Comparison of ENCODE assay signal across 7 mouse cellular contexts in genomic region chr17:35194844-35195630, GRCm38 (mm10). TPM values are rescaled to one million over a fixed set of nuclear protein-coding genes. Genes with fewer than 3 reads are reported as not detected.
DNase-seq lines count a peak whose midpoint lies in the region; ATAC-seq and TF ChIP-seq lines count a peak whose summit lies in the region.

No protein-coding gene starts in this region.

- no peak for TF ChIP-seq EP300 in liver, embryonic 14.5 days (IDR thresholded peaks at IDR 0.05; ENCODE audit: low read depth)

- 0 out of 2 replicates have a peak, but pooled peaks have one; percentile 16 for ATAC-seq in forebrain, embryonic 15.5 days (replicated peaks)
- ATAC-seq in liver, embryonic 14.5 days (ENCODE audit: insufficient read depth) = no peak; the same call in 1 of the 2 replicates

- WGBS in spleen, adult 2 months = 18% methylated on average over 19 of the region's 19 CpGs
- 51% methylated on average over 19 of the region's 19 CpGs for WGBS in forebrain, embryonic 15.5 days
- WGBS in liver, embryonic 14.5 days (ENCODE audit: insufficient replicate concordance) = 34% methylated on average over 19 of the region's 19 CpGs

- peak overlapping the region; percentile 100 for H3K27ac ChIP-seq in spleen, adult 2 months (ENCODE audit: insufficient read depth, low read length)
- no peak overlapping the region for H3K27ac ChIP-seq in forebrain, embryonic 15.5 days (replicated peaks)
- H3K27ac ChIP-seq in liver, embryonic 14.5 days = no peak overlapping the region

- no peak for TF ChIP-seq CTCF in spleen, adult 2 months (IDR thresholded peaks at IDR 0.05; ENCODE audit: extremely low read depth, insufficient read depth, insufficient read length, insufficient replicate concordance)
- no peak for TF ChIP-seq CTCF in liver, embryonic 14.5 days (IDR thresholded peaks at IDR 0.05; ENCODE audit: low read depth)

- H3K4me3 ChIP-seq in spleen, adult 2 months (ENCODE audit: extremely low read depth, insufficient read depth, insufficient read length) = peak overlapping the region; percentile 92
- peak overlapping the region; percentile 39 for H3K4me3 ChIP-seq in forebrain, embryonic 15.5 days
- peak overlapping the region; percentile 43 to 44 for H3K4me3 ChIP-seq in liver, embryonic 14.5 days (ENCODE audit: insufficient read depth in 1 of 2, low read depth in 2 of 2, low read length in 2 of 2)

- H3K9ac ChIP-seq in forebrain, embryonic 15.5 days (replicated peaks) = 0 out of 2 replicates have a peak overlapping the region, but pooled peaks have one; percentile 32
- H3K9ac ChIP-seq in liver, embryonic 14.5 days (replicated peaks) = no peak overlapping the region

- peaks cover 15% of the 10 kb centered on the region for H3K36me3 ChIP-seq in spleen, adult 2 months (ENCODE audit: control insufficient read depth, insufficient read depth, low read length)
- H3K36me3 ChIP-seq in forebrain, embryonic 15.5 days = no peaks in the 10 kb centered on the region
- H3K36me3 ChIP-seq in liver, embryonic 14.5 days (replicated peaks; ENCODE audit: control insufficient read depth, insufficient read depth, low read depth) = no peaks in the 10 kb centered on the region

- peaks cover 29% of the 10 kb centered on the region; the same call in 1 of the 2 replicates for H3K4me1 ChIP-seq in spleen, adult 2 months (ENCODE audit: control insufficient read depth, insufficient read depth, insufficient read length)
- peaks cover 11% of the 10 kb centered on the region for H3K4me1 ChIP-seq in forebrain, embryonic 15.5 days
- peaks cover 0 to 10% of the 10 kb centered on the region in 2 experiments; a peak in 2 of 4 replicates for H3K4me1 ChIP-seq in liver, embryonic 14.5 days (replicated peaks; ENCODE audit: control insufficient read depth in 2 of 2, insufficient read depth in 2 of 2, low read length in 1 of 2)

- TF ChIP-seq POLR2A in spleen, adult 2 months (IDR thresholded peaks at IDR 0.05; ENCODE audit: low read depth, low read length) = 0 out of 2 replicates have a peak, but pooled peaks have one; percentile 5

- H3K9me3 ChIP-seq in forebrain, embryonic 15.5 days = no peaks in the 10 kb centered on the region
- H3K9me3 ChIP-seq in liver, embryonic 14.5 days (ENCODE audit: control insufficient read depth, low read length) = no peaks in the 10 kb centered on the region

- peak overlapping the region; percentile 66 for H3K4me2 ChIP-seq in forebrain, embryonic 15.5 days (replicated peaks)
- H3K4me2 ChIP-seq in liver, embryonic 14.5 days (ENCODE audit: low read depth) = peak overlapping the region; percentile 65

- DNase-seq in spleen, adult 2 months (ENCODE audit: low read depth in 1 of 2, low spot score in 2 of 2) = no peak
- DNase-seq in spleen, postnatal 14 days (ENCODE audit: low spot score in 2 of 2) = no peak
- DNase-seq in liver, embryonic 14.5 days (ENCODE audit: low read depth in 3 of 3, low spot score in 3 of 3) = no peak
- DNase-seq in thymus, postnatal 14 days = peak; percentile 49
- DNase-seq in ovary, postnatal 36 days (ENCODE audit: low spot score) = no peak
- DNase-seq in ovary, postnatal 14 days (ENCODE audit: low spot score) = no peak

- H3K27me3 ChIP-seq in spleen, adult 2 months (ENCODE audit: control insufficient read depth, insufficient read depth, low read length) = no peaks in the 10 kb centered on the region
- peaks cover 25% of the 10 kb centered on the region for H3K27me3 ChIP-seq in forebrain, embryonic 15.5 days
- peaks cover 14% of the 10 kb centered on the region for H3K27me3 ChIP-seq in liver, embryonic 14.5 days (ENCODE audit: control insufficient read depth, insufficient read depth, low read length)

RNA-seq across cellular contexts. Expression of gene Ltb, which starts 0.8 kb away (rescaled TPM):
- polyA plus RNA-seq in spleen, adult 2 months (2012; rRNA removed) = 531 and 756 TPM in 2 replicates
- polyA plus RNA-seq in forebrain, embryonic 15.5 days (2015; fragmentation: Nextera tagmentation; extraction: Ambion mirVana) = 0.25 and 0.70 TPM in 2 replicates
- 0.47 and 0.70 TPM in 2 replicates for polyA plus RNA-seq in liver, embryonic 14.5 days (2012; rRNA removed)
- 0.28 and 0.64 TPM in 2 replicates for polyA plus RNA-seq in liver, embryonic 14.5 days (2014; fragmentation: Nextera tagmentation; extraction: Ambion mirVana)

RNA-seq across cellular contexts. Expression of gene Tnf, which starts 6.8 kb away (rescaled TPM):
- 7.5 and 13.2 TPM in 2 replicates for polyA plus RNA-seq in spleen, adult 2 months (2012; rRNA removed)
- polyA plus RNA-seq in forebrain, embryonic 15.5 days (2015; fragmentation: Nextera tagmentation; extraction: Ambion mirVana) = not detected in 2 replicates
- polyA plus RNA-seq in liver, embryonic 14.5 days (2012; rRNA removed) = 0.42 and 0.73 TPM in 2 replicates
- 0.15 and 0.43 TPM in 2 replicates for polyA plus RNA-seq in liver, embryonic 14.5 days (2014; fragmentation: Nextera tagmentation; extraction: Ambion mirVana)

RNA-seq across cellular contexts. Expression of gene Lst1, which starts 6.8 kb away (rescaled TPM):
- 109 and 112 TPM in 2 replicates for polyA plus RNA-seq in spleen, adult 2 months (2012; rRNA removed)
- polyA plus RNA-seq in forebrain, embryonic 15.5 days (2015; fragmentation: Nextera tagmentation; extraction: Ambion mirVana) = 6.2 and 6.8 TPM in 2 replicates
- 25.6 and 37.4 TPM in 2 replicates for polyA plus RNA-seq in liver, embryonic 14.5 days (2012; rRNA removed)
- 32.8 and 37.7 TPM in 2 replicates for polyA plus RNA-seq in liver, embryonic 14.5 days (2014; fragmentation: Nextera tagmentation; extraction: Ambion mirVana)

RNA-seq across cellular contexts. Expression of gene Lta, which starts 10.1 kb away (rescaled TPM):
- polyA plus RNA-seq in spleen, adult 2 months (2012; rRNA removed) = 24.8 and 26.8 TPM in 2 replicates
- 0.36 TPM in 1 of 2 replicates, not detected in the other for polyA plus RNA-seq in forebrain, embryonic 15.5 days (2015; fragmentation: Nextera tagmentation; extraction: Ambion mirVana)
- 0.04 and 0.07 TPM in 2 replicates for polyA plus RNA-seq in liver, embryonic 14.5 days (2012; rRNA removed)
- not detected in 2 replicates for polyA plus RNA-seq in liver, embryonic 14.5 days (2014; fragmentation: Nextera tagmentation; extraction: Ambion mirVana)

RNA-seq across cellular contexts. Expression of gene Aif1, which starts 19.2 kb away (rescaled TPM):
- polyA plus RNA-seq in spleen, adult 2 months (2012; rRNA removed) = 8.3 and 10.2 TPM in 2 replicates
- 5.7 and 7.8 TPM in 2 replicates for polyA plus RNA-seq in forebrain, embryonic 15.5 days (2015; fragmentation: Nextera tagmentation; extraction: Ambion mirVana)
- 3.1 and 8.1 TPM in 2 replicates for polyA plus RNA-seq in liver, embryonic 14.5 days (2012; rRNA removed)
- 18.6 and 20.7 TPM in 2 replicates for polyA plus RNA-seq in liver, embryonic 14.5 days (2014; fragmentation: Nextera tagmentation; extraction: Ambion mirVana)

Comparison
In these comparisons a context has a peak if more than half of its experiments do, and no peak if none do; other contexts are left out.
1. H3K4me3 ChIP-seq: peak in every context shown above with its lines; median percentile 92 in spleen, adult 2 months; 44 in liver, embryonic 14.5 days; 39 in forebrain, embryonic 15.5 days.
2. RNA of gene Ltb, which starts 0.8 kb away (polyA plus RNA-seq): 531 to 756 TPM in spleen, adult 2 months; 0.28 to 0.70 TPM in liver, embryonic 14.5 days and 0.25 to 0.70 TPM in forebrain, embryonic 15.5 days; every median in the first group is over 100 times any median in the second.